Mouse (Mus musculus) embryonic facial prominence, embryonic 11.5 days (tissue): ENCODE measurements around the gene Got2. TPM values are rescaled to one million over a fixed set of nuclear protein-coding genes. Genes with fewer than 3 reads are reported as not detected.

ENCODE experiments used
- ATAC-seq: fragments of 200-750 bp; cut with Nextera tagmentation; replicated peaks from 2 replicates; pipeline ENCODE4 v1.8.0; 2017; ENCODE audit warnings: low read depth; ENCODE audit not compliant: insufficient number of reproducible peaks, low FRiP score, low TSS enrichment
- DNase-seq: peaks from one replicate; pipeline ENCODE4 v3.0.0-alpha.2; 2015; ENCODE audit warnings: low spot score
- H3K27ac ChIP-seq: fragments of 300-500 bp; sonication (generic); replicated peaks from 2 replicates; pipeline ENCODE4 v1.5.1; 2014; ENCODE audit warnings: mild to moderate bottlenecking, low read depth, low read length, control low read depth
- H3K27me3 ChIP-seq: fragments of 300-500 bp; sonication (generic); 2 replicates; pipeline ENCODE4 v1.6.1; 2014; ENCODE audit warnings: mild to moderate bottlenecking, low read length, moderate library complexity, mixed read lengths; ENCODE audit not compliant: control insufficient read depth, insufficient read depth
- H3K36me3 ChIP-seq: fragments of 300-500 bp; sonication (generic); replicated peaks from 2 replicates; pipeline ENCODE4 v1.6.1; 2014; ENCODE audit warnings: low read depth, mild to moderate bottlenecking, low read length, moderate library complexity, mixed read lengths; ENCODE audit not compliant: control insufficient read depth, insufficient read depth
- H3K4me1 ChIP-seq: fragments of 300-500 bp; sonication (generic); 2 replicates; pipeline ENCODE4 v1.6.1; 2014; ENCODE audit warnings: low read length, mixed read lengths; ENCODE audit not compliant: control insufficient read depth, insufficient read depth
- H3K4me2 ChIP-seq: fragments of 300-500 bp; sonication (generic); 2 replicates; pipeline ENCODE4 v1.6.1; 2014; ENCODE audit warnings: low read depth, mild to moderate bottlenecking, control low read depth, low read length, moderate library complexity
- H3K4me3 ChIP-seq: fragments of 300-500 bp; sonication (generic); 2 replicates; pipeline ENCODE4 v1.5.1; 2014; ENCODE audit warnings: low read depth, low read length, control low read depth
- H3K9ac ChIP-seq: fragments of 300-500 bp; sonication (generic); replicated peaks from 2 replicates; pipeline ENCODE4 v1.6.1; 2014; ENCODE audit warnings: mild to moderate bottlenecking, control low read depth, low read length
- H3K9me3 ChIP-seq: fragments of 300-500 bp; sonication (generic); replicated peaks from 2 replicates; pipeline ENCODE4 v1.6.1; 2016; ENCODE audit warnings: mild to moderate bottlenecking, low read length, inconsistent platforms, mixed read lengths; ENCODE audit not compliant: control insufficient read depth
- WGBS: fragments of 180-500 bp; shearing (Covaris S2); extraction: QIAGEN DNeasy Blood & Tissue Kit; methylation state at CpG from one replicate; pipeline ENCODE4 v1.1.7; 2014; 5-methylcytosine and 5-hydroxymethylcytosine counted together
- polyA plus RNA-seq: library from polyadenylated mRNA; unstranded; fragments of >200 nt; fragmentation: Nextera tagmentation; extraction: Ambion mirVana; gene quantifications from 2 replicates; pipeline ENCODE4 v1.2.1, GENCODE M21; 2014

The Got2 gene
- polyA plus RNA-seq, 1 experiment from 2014 or later, result 79.8 TPM

- Histone ChIP-seq H3K9me3 (no peaks in the 10 kb centered on the region), H3K27me3 (no peaks in the 10 kb centered on the region), H3K36me3 (no peaks in the 10 kb centered on the region), H3K27ac (no peak overlapping the region), H3K4me1 (no peaks in the 10 kb centered on the region), H3K4me2 (no peak overlapping the region), H3K4me3 (no peak overlapping the region), H3K9ac (no peak overlapping the region)
- WGBS, result 22% methylated on average over 7 of the region's 7 CpGs
- ATAC-seq, result no peak
- DNase-seq, result no peak
Observed at GRCm38 (mm10) chr8:95901864-95902263, 13.5 kb upstream of the Got2 start.

- no peaks in the 10 kb centered on the region for H3K4me1 ChIP-seq
- H3K4me3 ChIP-seq, result no peak overlapping the region
- no peak for ATAC-seq
- no peak for DNase-seq
- H3K27me3 ChIP-seq, result no peaks in the 10 kb centered on the region
- no peaks in the 10 kb centered on the region for H3K9me3 ChIP-seq
- H3K36me3 ChIP-seq, result no peaks in the 10 kb centered on the region
- H3K4me2 ChIP-seq, result no peak overlapping the region
- H3K27ac ChIP-seq, result no peak overlapping the region
- 82% methylated on average over 5 of the region's 5 CpGs for WGBS
- no peak overlapping the region for H3K9ac ChIP-seq
Observed at GRCm38 (mm10) chr8:95893701-95894100, 5.4 kb upstream of the Got2 start.

GRCm38 (mm10) chr8:95887578-95888284, 616 bp downstream of the Got2 start:
- no peaks in the 10 kb centered on the region for H3K9me3 ChIP-seq
- peak overlapping the region; percentile 57 for H3K27ac ChIP-seq
- peak overlapping the region; percentile 78 for H3K4me3 ChIP-seq
- WGBS, result under 1% methylated on average over 38 of the region's 38 CpGs
- peak overlapping the region; percentile 72 for H3K4me2 ChIP-seq
- peak overlapping the region; percentile 78 for H3K9ac ChIP-seq
- peaks cover 3% of the 10 kb centered on the region; the same call in 1 of the 2 replicates for H3K4me1 ChIP-seq
- H3K27me3 ChIP-seq, result no peaks in the 10 kb centered on the region
- peak; percentile 94 for ATAC-seq
- no peaks in the 10 kb centered on the region for H3K36me3 ChIP-seq
- peak; percentile 80 for DNase-seq

GRCm38 (mm10) chr8:95886647-95887577, 1.4 kb downstream of the Got2 start:
- Histone ChIP-seq H3K4me2 (peak overlapping the region; percentile 72), H3K4me1 (peaks cover 3% of the 10 kb centered on the region; the same call in 1 of the 2 replicates), H3K36me3 (no peaks in the 10 kb centered on the region), H3K27ac (no peak overlapping the region), H3K9me3 (no peaks in the 10 kb centered on the region), H3K4me3 (peak overlapping the region; percentile 78), H3K9ac (peak overlapping the region; percentile 78), H3K27me3 (no peaks in the 10 kb centered on the region)
- whole genome bisulfite sequencing, result 75% methylated on average over 17 of the region's 17 CpGs
- DNase-seq (no peak), ATAC-seq (no peak)

GRCm38 (mm10) chr8:95885966-95886365, 2.4 kb downstream of the Got2 start:
- ATAC-seq, result no peak
- no peaks in the 10 kb centered on the region for H3K9me3 ChIP-seq
- H3K4me1 ChIP-seq, result peaks cover 3% of the 10 kb centered on the region; the same call in 1 of the 2 replicates
- no peak overlapping the region for H3K4me3 ChIP-seq
- no peak overlapping the region for H3K27ac ChIP-seq
- no peak for DNase-seq
- no peaks in the 10 kb centered on the region for H3K36me3 ChIP-seq
- 77% methylated on average over 5 of the region's 5 CpGs for WGBS
- no peak overlapping the region for H3K4me2 ChIP-seq
- no peak overlapping the region for H3K9ac ChIP-seq
- H3K27me3 ChIP-seq, result no peaks in the 10 kb centered on the region

GRCm38 (mm10) chr8:95885271-95885841, 3.0 kb downstream of the Got2 start:
- Histone ChIP-seq H3K4me3 (no peak overlapping the region), H3K4me1 (peaks cover 3% of the 10 kb centered on the region; the same call in 1 of the 2 replicates), H3K9ac (no peak overlapping the region), H3K9me3 (no peaks in the 10 kb centered on the region), H3K27me3 (no peaks in the 10 kb centered on the region), H3K4me2 (no peak overlapping the region), H3K27ac (no peak overlapping the region), H3K36me3 (no peaks in the 10 kb centered on the region)
- no peak for DNase-seq
- no peak for ATAC-seq
- 74% methylated on average over 5 of the region's 5 CpGs for WGBS

GRCm38 (mm10) chr8:95884491-95884890, 3.9 kb downstream of the Got2 start:
- Histone ChIP-seq H3K9me3 (no peaks in the 10 kb centered on the region), H3K27me3 (no peaks in the 10 kb centered on the region), H3K4me2 (no peak overlapping the region), H3K4me3 (no peak overlapping the region), H3K9ac (no peak overlapping the region), H3K4me1 (peaks cover 3% of the 10 kb centered on the region; the same call in 1 of the 2 replicates), H3K36me3 (no peaks in the 10 kb centered on the region), H3K27ac (no peak overlapping the region)
- DNase-seq (no peak), ATAC-seq (no peak)
- WGBS, result 83% methylated on average over 12 of the region's 12 CpGs
